Mouse (Mus musculus): ENCODE measurements around the gene Slc5a9. TPM values are rescaled to one million over a fixed set of nuclear protein-coding genes. Genes with fewer than 3 reads are reported as not detected.
"Not testable (repeated sequence)": the region's sequence is repeated elsewhere in the genome, so short reads cannot be mapped to it uniquely, and the experiment has no call there.

The Slc5a9 gene
- total RNA-seq (2021) = not detected
- long read RNA-seq, experiment 1, partial matches to known transcripts = 0 of 1 reads
- long read RNA-seq, experiment 1, other reads (novel, unspliced or antisense) = 0 of 1 reads
- long read RNA-seq, experiment 2 = 0 reads

DNA sequence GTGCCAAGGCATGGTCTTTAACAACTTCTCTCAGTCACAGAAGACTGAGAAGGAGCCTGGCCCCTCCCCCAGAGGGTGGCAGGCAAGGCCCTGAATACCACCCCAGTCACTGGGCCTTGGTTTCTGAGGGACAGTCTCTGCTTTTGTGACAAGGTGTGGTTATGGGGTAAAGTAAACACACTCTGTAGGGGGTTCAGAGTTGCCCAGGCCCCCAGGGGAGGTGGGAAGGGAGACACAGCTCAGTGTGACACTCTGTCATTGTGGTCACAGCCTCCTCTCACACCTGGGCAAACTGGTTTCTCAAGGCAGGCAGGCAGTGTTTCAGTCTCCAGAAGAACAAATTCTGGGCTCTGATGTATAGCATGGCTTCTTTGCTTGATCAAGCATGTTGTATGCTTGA is at the start of gene Slc5a9:
Slc5a9 (minus strand) TSS at position 144 of the 400 bp plus-strand sequence.
- no peak for DNase-seq (ENCODE audit: low spot score in 2 of 2)

DNA sequence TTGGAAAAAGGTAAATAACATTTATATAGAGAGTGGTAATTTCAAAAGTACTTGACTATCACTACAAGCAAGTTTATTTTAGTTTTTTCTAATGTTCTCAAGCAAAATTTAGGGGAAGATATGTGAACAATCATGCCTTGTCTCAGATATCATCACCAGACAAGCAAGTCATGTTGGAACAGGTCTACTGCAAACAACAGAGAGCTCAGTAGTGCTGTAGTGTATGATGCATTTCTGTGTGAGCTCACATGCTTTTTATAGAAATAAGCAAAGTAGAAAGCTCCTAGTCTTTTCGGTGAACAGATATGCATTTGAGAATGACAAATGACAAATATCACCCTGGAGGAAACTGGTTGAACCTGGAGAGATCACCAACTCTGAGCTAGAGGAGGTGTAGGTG is 16.4 kb upstream of the Slc5a9 start, which contains the start of gene Skint8:
Skint8 (plus strand) TSS at position 301 of the 400 bp plus-strand sequence.
- DNase-seq (ENCODE audit: low spot score in 2 of 2) = no peak

DNA sequence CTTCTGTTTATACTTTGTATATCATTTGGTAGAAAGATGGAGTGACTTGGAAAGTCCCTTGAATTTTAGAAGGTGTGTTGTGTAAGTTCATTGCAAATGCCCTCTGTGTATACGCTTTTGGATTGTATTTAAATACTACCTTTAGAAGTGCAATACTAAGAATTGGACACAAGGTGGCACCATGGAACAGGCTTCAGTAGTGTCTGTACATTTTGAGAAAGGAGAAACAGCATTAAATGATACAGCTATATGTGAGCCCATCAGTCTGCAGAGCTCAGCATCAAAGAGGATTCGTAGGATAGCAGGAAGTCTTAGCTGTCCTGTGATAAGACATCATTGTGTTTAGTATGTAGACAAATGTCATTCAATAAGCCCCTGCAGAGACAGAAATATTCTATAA is 5.2 kb upstream of the Slc5a9 start:
- DNase-seq (ENCODE audit: low spot score in 2 of 2) = no peak

DNA sequence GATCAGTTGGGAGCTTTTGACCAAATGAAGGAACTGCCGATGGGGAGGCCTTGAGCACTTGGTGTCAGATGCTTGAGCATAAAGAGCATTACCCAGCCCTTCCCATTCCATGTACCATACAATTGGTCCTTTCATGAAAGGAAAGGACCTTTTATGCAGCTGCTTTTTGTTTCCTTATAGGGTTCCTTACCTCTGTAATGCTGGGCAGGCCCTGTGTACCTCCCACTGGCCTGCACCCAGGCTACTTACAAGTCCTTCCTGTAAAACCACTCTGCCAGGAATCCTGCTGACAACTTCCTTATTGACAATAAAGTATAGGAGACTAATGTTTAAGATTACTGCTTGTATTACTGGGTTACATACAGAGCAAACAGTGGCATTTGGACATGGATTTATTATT is 1.2 kb downstream of the Slc5a9 start:
- no peak for DNase-seq (ENCODE audit: low spot score in 2 of 2)

DNA sequence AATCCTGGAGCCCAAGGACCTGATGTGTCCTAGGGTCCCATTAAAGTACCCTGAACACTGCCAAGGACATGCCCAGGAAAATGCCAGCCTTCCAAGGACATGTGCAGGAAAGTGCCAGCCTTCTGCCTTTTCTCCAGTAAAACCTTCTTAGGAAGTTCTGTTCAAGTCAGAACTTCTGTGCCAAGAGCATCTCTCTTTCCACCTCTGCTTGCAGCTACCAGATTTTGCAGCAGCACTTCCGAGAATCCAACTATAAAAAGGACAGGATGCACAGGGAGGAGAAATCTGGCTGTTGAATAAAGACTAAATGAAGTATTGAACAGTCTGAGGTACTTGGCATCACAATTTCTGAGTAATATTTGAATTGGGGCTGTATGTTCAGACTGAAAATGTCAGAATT is 2.2 kb downstream of the Slc5a9 start:
- DNase-seq (ENCODE audit: low spot score in 2 of 2) = not testable (repeated sequence)

DNA sequence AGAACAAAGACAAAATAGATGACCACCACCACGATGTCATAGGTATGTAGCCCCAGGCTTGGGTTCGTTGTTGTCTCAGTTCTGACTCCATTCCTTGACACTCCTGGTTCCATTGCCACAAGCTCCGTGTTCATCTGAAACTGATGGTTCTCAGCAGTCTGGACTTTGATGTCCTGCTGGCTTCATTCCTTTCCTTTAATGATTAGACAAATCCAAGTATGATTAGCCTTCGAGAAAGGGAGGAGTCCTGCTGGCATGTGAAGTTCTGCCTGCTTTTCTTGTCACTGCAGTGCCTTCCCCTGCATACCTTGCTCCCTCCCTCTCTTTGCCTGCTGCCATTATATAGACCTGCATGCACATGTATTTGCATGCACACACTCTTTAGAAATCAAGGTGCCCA is 4.2 kb downstream of the Slc5a9 start:
- DNase-seq (ENCODE audit: low spot score in 2 of 2) = no peak

DNA sequence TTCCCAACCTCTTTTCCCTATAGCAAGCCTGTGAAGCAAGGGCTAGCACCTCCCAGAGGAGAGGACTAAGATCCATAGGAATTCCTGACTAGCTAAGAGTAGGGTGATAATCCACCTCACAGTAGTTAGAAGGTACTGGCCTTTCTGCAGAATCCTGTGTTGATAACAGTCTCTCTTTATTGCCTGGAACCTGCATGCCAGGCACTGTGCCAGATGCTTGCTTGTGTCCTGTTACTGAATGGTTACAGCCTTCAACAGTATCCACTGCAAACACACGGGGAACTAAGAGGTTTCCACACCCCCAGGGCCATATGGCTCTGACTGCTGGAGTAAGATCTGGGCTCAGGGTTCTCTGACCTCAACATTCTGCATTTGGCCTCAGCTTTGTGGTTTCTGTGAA is 5.0 kb downstream of the Slc5a9 start:
- DNase-seq (ENCODE audit: low spot score in 2 of 2) = no peak

DNA sequence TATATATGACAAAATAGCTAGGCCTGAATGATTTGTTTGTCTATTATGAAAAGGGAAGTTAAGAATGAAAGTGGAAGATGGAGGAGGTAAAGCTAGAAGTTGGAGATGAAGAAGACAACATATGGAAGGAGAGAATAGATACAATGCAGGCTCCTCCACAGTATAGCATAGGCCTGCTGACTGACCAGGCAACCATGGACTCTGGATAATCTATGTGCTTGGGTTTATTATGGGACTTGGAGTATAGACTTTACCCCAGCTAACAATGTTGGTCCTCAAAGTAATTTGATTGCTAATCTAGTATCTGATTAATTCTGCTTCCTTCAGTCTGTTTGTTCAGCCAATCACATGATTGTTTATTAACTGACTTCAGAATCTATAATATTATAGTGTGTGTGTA is 10.6 kb downstream of the Slc5a9 start:
- no peak for DNase-seq (ENCODE audit: low spot score in 2 of 2)

DNA sequence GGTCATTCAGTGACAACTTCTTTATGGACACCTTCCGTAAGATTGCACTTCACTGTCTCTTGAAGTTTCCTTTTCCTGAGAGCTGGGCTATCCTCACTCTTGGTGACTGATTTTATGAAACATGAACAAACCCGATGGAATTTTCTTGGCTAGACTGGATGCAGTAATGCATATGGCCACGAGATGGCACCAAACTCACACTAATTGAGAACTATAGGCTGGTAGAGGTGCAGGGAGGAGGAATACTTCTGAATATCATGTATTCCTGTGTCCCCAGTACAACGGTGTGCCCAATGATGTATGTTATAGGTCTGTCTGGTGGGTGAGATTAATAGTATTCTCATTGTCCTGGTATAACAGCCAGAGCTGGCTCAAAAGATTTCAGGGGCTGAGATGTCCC is 16.1 kb downstream of the Slc5a9 start:
- DNase-seq (ENCODE audit: low spot score in 2 of 2) = peak; percentile 85

DNA sequence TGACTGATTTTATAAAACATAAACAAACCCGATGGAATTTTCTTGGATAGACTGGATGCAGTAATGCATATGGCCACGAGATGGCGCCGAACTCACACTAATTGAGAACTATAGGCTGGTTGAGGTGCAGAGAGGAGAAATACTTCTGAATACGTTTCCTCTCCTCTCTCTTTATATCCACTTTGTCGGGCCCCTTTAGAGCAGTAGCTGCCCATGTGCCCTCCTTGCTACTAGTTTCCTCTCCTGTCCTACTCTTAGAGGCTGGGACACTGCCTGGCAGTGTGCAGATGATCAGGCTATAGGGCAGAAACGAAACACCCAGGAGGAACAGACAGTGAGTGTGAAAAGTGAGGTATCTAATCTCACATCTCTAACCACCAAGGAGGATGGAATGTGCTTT is 16.7 kb downstream of the Slc5a9 start:
- DNase-seq (ENCODE audit: low spot score in 2 of 2) = peak; percentile 76 to 80

DNA sequence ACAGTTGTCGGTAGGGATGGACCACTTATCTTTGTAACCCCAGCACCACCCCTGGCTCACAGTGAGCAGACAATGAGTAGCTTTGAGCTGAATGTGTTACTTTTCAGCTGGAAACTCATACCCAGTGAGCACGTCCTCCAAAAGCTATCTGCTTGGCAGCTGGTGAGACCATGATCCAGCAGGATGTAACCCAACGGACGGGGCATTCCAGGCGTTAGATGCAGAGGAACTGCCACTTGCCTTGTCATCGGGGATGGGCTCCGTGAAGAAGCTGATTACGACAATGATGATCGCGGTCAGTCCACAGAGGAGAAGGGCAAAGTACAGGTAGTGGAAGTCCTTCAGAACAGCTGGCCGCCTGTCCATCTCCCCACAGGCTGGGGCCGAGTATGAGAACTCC is 19.2 kb downstream of the Slc5a9 start:
- DNase-seq (ENCODE audit: low spot score in 2 of 2) = no peak

DNA sequence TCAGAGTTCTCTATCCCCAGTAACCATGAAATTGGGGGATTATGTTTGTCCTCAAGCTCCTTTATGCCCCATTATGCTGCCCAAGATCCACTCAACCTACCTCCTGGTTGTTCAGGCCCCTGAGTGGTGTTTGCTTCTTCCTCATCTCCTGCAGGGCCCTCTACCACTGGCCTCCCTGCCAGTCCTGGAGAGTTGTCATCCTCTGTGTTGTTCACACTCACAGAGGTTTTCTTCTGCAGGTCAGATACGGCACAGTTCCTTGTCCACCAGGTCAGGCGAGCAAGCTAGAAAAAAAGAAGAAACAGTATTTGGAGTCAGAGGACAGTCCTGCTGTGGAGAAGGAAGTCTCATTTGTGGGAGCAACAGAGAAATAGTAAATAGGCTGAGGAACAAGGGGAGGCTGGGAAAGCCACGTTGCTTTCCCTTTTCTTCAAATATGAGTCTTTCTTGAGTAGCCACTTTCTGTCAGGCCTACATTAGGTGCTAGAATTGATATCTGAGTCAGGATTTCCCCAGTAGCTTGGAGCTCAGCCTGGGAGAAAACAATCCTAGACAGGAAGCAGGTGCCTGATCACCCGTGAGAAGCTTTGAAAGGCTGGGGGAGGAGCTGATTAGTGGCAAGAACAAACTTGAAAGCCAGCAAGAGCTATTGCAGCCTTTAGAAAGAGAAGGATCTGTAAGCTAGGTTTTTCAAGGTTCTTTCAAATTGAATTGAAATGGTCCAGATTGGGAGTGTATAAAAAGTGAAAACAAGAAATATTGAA is 22.4 kb downstream of the Slc5a9 start:
- DNase-seq (ENCODE audit: low spot score in 2 of 2) = no peak

DNA sequence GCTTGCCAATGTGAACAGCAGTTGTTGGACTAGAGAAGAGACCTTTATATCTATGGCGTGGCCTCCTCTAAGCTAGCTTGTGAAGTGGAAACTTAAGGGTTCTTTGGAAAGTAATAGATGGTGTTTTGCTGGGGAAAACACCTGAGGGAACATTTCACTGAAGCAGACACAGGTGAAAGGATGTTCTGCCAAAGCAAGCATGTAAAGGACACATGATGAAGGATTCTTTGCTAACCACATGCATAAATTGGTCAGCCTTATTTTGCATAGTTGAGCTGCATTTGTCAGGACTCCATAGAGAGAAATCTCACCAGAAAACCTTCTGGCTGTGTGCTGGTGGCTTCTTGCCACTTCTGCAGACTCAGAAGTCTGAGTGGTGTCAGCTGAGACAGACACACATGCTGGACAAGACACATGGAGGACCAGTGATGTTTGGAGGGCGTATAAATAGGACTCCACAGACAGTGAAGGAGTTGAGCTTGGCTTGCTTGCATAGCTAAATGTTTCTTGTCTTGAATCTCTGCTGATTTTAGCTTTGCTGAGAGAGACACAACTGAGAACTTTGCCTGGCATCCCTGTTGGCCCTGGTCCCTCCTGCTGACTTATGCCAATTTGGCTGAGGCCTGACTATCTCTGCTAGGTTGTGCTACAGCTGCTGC is 34.8 kb downstream of the Slc5a9 start:
- DNase-seq (ENCODE audit: low spot score in 2 of 2) = peak; percentile 18 to 24

DNA sequence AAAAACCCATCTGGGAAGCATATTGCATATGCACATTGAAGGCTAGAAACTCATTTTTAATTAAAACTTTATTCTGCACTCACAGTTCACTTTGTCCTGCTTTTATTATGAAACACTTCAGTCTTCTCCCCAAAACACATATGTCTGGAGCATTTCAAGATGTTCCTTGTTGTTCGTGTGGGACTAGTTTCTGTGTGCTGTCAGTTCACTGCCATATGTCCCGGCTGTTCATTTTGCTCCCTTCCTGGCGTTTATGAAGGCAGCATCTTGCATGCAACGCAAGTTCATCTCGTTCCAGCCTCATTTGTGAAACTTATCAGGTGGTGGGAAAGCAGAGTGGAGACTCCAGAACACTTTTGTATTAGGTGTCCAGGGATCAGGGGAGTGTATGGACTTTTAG is 36.0 kb downstream of the Slc5a9 start:
- peak in 1 of 2 experiments; percentile 45 for DNase-seq (ENCODE audit: low spot score in 2 of 2)

DNA sequence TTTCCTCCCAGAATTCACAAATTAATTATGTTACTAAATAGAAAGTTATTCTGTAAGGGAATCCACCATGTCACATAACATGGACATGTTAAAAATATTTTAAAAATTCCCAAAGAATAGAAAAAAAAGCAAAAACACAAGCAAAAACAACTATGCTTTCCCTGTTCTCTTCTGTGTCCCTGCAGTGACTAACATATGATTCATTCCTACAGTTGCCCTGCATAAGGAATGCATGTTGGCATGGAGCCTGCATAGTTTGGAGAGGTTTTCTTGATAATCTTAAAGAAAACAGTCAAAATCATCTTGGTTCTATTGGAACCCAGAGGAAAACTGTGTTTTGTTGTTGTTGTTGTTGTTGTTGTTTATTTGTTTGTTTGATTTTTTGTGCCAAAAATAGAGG is 50.1 kb downstream of the Slc5a9 start:
- no peak for DNase-seq (ENCODE audit: low spot score in 2 of 2)

DNA sequence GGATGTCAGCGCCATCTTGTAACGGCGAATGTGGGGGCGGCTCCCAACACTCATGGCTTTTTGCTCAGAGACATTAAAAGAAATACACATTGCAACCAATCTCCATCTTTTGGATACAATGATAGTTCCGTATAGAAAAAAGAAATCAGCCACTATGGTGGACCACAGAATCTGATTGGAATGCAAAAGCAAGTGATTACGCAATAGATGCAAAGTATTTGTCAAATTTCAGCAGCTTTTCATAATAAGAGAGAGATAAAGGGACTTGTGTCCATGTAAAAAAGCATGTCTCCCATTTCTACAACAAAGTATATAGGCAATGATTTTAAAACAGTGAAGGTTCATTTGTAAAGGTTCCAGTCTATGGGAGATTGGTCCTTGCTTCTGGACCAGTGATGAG is 63.8 kb downstream of the Slc5a9 start:
- DNase-seq (ENCODE audit: low spot score in 2 of 2) = no peak

Other genes with a start within 250 kb of the Slc5a9 start
- gene Spata6, start 182.9 kb downstream of the Slc5a9 start, total RNA-seq (2021) = 1 to 10 TPM; 4.3 to 4.9 TPM
- gene Skint8, start 16.5 kb upstream of the Slc5a9 start, total RNA-seq (2021) = not detected
- gene Skint7, start 70.0 kb upstream of the Slc5a9 start, total RNA-seq (2021) = under 1 TPM; 0.35 to 0.70 TPM
- gene Skint1, start 103.4 kb upstream of the Slc5a9 start, total RNA-seq (2021) = not detected
- gene Skint4, start 169.1 kb upstream of the Slc5a9 start, total RNA-seq (2021) = not detected

Data from left cerebral cortex, adult 18-20 months (tissue).